Mouse (Mus musculus) embryo, embryonic 9.5 days (tissue): ENCODE measurements around the gene Tnfrsf11a.
"Not testable (repeated sequence)": the region's sequence is repeated elsewhere in the genome, so short reads cannot be mapped to it uniquely, and the experiment has no call there.

Experiments
- DNase-seq: peaks from one replicate; pipeline ENCODE4 v3.0.0-alpha.2; 2017; ENCODE audit errors: extremely low spot score

The Tnfrsf11a gene

GRCm38 (mm10) chr1:105780457-105781364, at the start of gene Tnfrsf11a:
Gene Tnfrsf11a (plus strand): TSS chr1:105780718.
- DNase-seq = peak; percentile 35

- DNase-seq = no peak
Measured at GRCm38 (mm10) chr1:105735318-105735717, 45.2 kb upstream of the Tnfrsf11a start.

GRCm38 (mm10) chr1:105738334-105738733, 42.2 kb upstream of the Tnfrsf11a start:
- no peak for DNase-seq

GRCm38 (mm10) chr1:105739493-105739892, 41.0 kb upstream of the Tnfrsf11a start:
- DNase-seq = no peak

- DNase-seq = no peak
Measured at GRCm38 (mm10) chr1:105742481-105742880, 38.0 kb upstream of the Tnfrsf11a start.

GRCm38 (mm10) chr1:105746444-105746843, 34.1 kb upstream of the Tnfrsf11a start:
- DNase-seq = no peak

GRCm38 (mm10) chr1:105746858-105747596, 33.5 kb upstream of the Tnfrsf11a start:
- DNase-seq = no peak

GRCm38 (mm10) chr1:105748091-105748799, 32.3 kb upstream of the Tnfrsf11a start:
- no peak for DNase-seq

GRCm38 (mm10) chr1:105752196-105752595, 28.3 kb upstream of the Tnfrsf11a start:
- DNase-seq = no peak

GRCm38 (mm10) chr1:105752944-105753343, 27.6 kb upstream of the Tnfrsf11a start:
- DNase-seq = no peak

- DNase-seq = no peak
Measured at GRCm38 (mm10) chr1:105758798-105759197, 21.7 kb upstream of the Tnfrsf11a start.

GRCm38 (mm10) chr1:105759422-105760165, 20.9 kb upstream of the Tnfrsf11a start:
- no peak for DNase-seq

- DNase-seq = no peak
Measured at GRCm38 (mm10) chr1:105765586-105765985, 14.9 kb upstream of the Tnfrsf11a start.

GRCm38 (mm10) chr1:105766099-105766498, 14.4 kb upstream of the Tnfrsf11a start:
- DNase-seq = not testable (repeated sequence)

GRCm38 (mm10) chr1:105768397-105768796, 12.1 kb upstream of the Tnfrsf11a start:
- DNase-seq = no peak

GRCm38 (mm10) chr1:105770685-105771084, 9.8 kb upstream of the Tnfrsf11a start:
- no peak for DNase-seq

- DNase-seq = no peak
Measured at GRCm38 (mm10) chr1:105776426-105776825, 4.1 kb upstream of the Tnfrsf11a start.

GRCm38 (mm10) chr1:105780079-105780456, 450 bp upstream of the Tnfrsf11a start:
- no peak for DNase-seq

- peak; percentile 10 for DNase-seq
Measured at GRCm38 (mm10) chr1:105781391-105782146, 1.1 kb downstream of the Tnfrsf11a start.

GRCm38 (mm10) chr1:105784257-105785016, 3.9 kb downstream of the Tnfrsf11a start:
- no peak for DNase-seq
